Mouse (Mus musculus) mature B cell (primary cell): ENCODE data around the gene Orc1.

ENCODE experiments used
- in situ Hi-C: fragments of 300-500 bp; cut with MboI; formaldehyde crosslinking; loops from 2 replicates; pipeline ENCODE4 v1.14.3; 2019

Orc1 gene

DNA sequence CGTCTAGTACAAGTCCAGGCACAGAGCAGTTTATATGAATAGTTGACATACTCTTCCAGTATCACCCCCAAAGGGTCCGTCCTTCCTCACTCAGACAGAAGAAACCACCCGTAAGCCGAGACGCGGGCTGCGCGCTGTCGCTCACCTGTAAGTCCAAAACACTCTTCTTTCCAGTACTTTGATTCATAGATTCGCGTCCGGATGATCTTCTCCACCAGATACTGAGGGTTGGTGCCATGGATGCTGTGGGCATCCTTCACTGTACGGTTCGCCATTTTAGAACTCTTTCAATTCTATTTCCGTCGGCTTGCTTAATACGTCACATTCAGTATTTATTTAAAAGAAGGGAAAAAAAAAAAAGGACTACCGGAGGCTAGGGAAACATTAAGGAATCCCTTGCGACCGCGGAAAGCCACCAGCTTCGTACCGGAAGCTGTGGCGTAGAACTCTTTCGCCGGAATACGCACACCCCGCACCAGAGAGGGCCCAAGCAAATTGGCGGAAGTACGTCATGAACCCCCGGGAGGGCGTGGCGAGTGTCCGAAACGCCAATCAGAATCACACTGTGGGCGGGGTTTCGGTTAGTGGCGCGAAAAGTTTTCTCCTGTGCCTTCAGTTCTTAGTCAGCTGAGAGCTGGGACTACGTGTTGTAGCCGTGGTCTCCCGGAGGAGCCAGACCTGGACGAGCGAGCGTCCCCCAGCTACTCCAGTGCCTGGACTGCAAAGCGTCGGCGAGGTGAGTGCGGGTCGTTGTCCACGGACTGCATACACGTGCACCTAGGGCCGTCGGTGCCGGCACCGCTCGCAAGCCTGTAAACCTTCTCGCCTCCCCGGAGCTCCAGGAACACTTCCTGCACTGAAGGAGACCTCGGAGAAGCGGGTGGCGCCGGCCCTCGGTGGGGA, at the start of gene Orc1, which contains the start of gene Prpf38a:
Orc1 (plus strand) TSS at position 584 of the 903 bp plus-strand sequence.
Prpf38a (minus strand) TSS at position 497 of the 903 bp plus-strand sequence.
- in situ Hi-C loops = no loop called here

DNA sequence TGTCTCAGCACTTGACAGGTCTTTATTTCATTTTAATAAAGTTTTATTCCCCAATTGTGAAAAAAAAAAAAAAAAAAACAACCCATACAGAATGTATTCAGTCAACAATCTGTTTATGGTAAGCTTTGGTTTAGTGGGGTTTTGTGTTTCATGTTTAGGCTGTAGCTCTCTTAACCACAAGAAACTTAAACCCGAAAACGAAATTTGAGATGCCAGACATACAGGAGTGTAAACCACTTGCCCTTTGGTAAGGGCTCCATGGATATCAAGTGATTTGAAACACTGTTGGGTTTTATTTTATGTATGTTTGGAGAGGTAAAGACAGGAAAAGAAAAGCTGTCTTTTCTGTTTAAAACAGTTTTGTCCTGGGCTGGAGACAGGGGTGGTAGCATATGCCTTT, 39.5 kb upstream of the Orc1 start:
- in situ Hi-C loops = no loop called here

DNA sequence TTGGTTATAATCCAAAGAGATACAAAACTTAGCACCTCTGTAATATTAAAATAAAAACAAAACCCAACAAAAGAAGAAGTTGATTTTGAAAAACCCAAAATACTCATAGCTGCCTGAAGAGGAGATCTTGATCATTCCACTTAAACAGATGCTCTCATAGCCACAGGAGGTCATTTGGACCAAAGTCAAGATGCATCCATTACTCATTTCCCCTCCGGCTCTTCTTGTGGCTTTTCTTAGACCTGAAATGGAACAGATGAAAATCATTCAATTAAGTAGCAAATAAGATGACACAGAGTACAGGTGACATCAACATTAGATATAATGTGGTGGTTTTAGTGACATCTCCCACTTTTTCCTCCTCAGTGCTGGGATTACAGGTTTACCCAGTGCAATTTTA, 14.2 kb upstream of the Orc1 start:
- in situ Hi-C loops = no loop called here

DNA sequence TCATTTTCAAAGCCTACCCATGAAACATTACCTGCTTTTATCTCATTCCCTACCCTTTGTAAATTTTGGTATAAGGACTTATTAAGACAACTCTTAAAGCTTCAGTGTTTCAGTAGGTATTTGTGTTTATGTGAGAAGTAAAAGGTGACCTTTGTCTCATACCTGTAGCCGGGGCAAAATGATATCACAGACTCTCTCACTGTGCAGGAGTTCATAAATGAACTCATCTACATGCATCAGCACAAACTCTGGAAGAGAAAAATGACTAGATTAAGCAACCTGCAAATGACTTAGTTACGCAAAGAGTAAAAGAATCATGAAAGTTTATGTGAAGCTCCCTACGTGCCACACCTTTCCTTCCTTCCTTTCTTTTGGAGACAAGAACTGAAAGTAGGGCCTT, 6.6 kb upstream of the Orc1 start:
- in situ Hi-C loops = no loop called here

DNA sequence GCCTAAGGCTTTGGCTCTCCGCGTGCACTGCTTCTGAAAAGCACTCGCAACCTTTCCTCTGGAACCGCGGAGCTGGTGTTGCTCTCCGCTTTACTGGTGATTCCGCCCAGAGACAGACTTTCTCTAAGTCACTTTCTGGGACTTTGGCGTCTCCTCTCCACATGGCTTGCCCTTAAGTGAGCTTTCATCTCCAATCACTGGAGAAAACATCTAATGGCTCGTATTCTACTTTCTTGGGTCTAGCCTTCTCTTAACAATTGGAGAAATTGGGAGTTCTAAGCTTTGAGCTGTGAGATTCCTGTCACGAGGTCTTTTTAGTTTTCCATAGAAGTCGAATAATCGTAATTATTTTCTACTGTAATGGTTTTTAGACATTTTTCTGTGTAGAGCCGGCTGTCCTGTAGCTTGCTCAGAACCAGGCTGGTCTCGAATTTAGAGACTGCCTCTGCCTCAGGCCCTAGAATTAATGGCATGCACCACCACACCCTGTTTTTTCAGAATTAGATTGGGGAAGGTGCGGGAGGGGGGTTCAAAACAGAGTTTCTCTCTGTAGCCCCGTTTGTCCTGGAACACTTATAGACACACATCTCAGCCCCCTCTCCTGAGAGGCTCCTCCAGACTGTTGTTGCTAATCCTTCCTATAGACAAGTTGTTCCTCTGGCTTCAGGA, 654 bp downstream of the Orc1 start:
- in situ Hi-C loops = no loop called here

DNA sequence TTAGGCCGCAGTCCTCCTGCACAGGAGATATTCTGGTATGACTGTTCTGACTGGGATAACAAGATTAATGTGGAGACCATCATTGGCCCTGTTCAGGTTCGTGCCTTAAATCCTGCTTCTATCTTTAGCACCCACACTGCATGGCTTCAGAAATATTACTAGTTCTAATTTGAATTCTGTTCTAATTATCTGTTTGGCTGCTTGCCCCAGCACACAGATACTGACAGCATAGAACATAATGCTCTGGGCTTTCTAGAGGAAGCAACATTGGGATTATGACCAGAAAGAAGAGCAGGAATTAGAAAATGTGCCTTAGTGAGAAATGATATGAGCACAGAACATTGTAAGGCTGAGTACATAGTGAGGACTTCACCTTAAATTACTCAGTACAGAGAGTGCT, 14.2 kb downstream of the Orc1 start:
- in situ Hi-C loops = no loop called here

DNA sequence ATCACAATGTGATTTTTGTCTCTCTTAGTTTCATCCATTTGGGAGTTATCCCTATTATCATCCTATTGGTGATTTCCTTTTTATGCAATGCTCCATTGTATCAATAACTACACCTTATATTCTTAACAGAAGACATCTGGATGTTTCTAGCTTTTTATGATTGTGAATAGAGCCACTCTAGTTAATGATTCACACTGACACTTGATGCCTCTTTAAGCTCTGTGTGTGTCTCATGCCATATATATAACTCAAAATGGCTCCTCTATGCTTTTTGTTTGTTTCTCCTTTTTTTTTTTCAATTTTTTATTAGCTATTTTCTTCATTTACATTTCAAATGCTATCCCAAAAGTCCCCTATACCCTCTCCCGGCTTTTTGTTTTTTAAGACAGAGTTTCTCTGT, 16.6 kb downstream of the Orc1 start:
- in situ Hi-C loops = no loop called here

DNA sequence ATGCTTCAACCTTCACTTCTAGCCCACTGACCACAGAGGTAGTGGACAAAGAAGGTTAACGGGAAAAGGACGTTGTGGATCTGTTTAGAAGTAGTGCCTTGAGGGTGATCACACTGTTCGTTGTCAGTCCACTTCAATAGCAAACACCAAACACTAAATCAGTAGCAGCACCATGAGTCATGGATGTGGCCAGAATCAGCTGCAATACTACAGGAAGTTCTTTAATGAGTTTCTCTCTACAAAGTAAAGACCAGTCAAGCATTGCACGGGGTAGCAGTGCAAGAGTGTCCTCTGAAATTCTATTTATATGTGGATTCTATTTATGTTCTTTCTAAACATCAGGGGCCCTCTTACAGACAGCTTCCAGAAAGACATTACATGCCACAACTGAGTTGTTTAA, 19.1 kb downstream of the Orc1 start:
- in situ Hi-C loops = no loop called here

DNA sequence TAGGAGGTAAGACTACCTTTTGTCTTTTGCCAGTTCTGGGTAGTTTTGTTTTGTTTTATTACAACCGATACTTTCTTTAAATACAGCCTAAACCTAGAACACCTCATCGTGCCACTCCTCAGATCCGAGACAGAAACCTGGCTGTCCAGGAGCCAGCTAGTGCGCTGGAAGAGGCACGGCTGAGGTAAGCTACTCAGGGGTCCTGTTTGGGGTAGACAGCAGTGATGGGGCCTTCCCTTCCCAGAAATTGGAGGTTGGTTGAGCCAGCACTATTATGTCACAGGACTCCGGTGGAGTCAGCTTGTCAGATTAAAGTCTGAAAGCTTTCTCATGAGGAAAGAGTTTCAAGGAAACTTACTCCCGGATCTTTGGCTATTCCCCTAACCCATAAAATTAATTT, 22.6 kb downstream of the Orc1 start:
- in situ Hi-C loops = no loop called here

DNA sequence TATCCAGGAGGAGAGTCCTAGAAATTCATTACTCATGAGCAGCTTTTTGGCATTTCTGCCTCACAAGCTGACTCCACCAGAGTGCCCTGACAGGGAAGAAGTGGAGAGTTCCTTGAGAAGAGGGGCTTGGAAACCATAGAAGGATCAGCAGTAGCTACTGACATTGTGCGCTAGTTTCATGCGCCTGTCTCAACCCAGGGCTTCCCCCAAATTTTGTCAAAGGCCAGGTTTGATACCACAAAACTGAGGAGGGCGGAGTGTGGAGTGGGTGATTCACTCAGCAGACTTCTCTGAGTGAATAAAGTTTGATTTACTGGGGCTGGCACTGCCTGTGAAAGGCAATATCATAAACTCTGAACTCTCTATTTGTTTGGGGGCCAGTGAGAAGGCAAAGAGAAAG, 29.4 kb downstream of the Orc1 start:
- in situ Hi-C loops = no loop called here

DNA sequence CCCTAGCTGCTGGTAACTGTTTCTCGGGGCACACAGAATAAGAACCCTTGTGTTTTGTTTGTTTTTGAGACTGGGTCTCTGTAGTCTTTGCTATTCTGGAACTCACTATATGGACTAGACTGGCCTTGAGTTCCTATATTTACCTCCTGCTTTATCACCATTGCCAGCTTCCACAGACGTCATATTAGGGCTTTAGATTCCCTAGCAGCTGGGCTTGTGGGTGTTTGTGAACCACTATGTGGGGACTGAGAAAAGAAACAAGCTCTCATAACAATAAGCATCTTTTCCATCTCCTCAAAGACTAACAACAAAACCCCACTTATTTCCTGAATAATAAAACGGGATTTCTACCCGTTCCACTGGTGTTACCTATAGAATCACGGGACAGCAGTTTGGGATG, 31.7 kb downstream of the Orc1 start:
- in situ Hi-C loops = no loop called here

DNA sequence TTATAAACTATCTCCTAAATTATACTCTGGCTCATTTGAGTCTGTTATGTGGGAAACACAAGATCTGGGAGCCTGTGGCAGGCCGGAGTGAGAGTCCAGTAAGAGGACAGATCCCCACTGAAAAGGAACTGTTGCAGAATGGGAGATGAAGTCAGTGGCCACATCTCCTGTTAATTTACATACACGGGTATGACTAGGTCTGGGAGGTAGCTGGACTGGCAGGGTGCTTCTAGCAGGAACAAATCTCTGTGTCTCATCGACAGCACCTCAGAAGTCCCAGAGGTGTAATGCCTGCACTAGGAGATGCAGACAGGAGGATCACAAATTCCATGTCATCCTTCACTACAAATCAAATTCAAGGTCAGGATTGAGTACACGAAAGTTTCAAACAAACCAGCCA, 39.4 kb downstream of the Orc1 start:
- in situ Hi-C loops = no loop called here

DNA sequence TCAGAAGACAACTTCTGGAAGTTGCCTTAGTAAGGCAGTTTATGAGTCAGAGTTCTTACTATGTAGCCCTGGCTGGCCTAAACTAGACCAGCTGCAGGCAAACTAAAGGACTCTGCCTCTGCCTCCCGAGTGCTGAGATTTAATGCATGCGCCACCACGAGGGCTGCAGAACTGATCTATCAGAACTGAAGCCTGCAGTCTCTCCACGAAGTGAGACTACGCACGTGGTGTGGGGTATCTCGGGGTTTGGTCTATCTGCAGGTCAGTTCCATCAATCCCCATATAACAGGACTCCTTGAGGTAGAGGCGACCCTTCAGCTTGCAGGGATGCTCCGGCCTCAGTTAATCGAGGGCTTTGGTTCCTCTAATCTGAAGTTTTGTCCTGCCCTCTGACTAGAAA, 39.9 kb downstream of the Orc1 start:
- in situ Hi-C loops = no loop called here

DNA sequence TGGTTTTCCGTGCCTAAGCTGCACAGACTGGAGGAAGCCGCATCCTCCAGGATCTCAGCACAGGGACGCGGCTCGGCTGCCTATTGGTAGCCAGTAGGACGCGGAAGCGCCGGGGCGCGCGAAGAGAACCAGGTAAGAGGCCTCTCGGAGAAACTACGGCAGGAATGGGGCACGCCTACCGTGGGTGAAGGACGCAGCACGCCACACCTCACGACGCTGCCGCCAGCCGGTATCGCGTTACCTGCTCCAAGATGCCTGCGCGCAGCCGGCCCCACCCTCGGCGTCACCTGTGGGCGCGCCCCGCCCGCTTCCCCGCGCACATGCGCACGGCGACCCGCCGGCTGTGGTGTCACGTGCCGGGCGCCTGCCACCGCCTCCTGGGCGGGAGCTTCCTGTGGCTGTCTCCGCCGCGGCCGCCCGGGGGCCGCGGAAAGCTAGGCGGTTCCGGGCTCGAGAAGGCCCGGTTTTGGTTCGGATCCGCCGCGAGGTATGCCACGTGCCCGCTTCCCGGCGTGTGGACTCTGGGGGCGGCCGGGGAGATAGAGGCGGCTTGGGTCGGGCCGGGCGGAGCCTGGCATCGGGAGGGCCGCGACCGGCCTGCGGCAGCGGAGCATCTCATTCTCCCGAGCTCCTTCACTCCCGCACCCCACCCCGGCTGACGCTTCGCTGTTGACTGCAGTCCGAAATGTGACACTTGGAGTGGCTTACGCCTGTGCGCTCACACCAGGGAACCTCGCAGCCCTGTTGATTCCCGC, 40.5 kb downstream of the Orc1 start, which contains the start of gene Cc2d1b:
Cc2d1b (plus strand) TSS at position 354 of the 755 bp plus-strand sequence.
- in situ Hi-C loops = no loop called here

DNA sequence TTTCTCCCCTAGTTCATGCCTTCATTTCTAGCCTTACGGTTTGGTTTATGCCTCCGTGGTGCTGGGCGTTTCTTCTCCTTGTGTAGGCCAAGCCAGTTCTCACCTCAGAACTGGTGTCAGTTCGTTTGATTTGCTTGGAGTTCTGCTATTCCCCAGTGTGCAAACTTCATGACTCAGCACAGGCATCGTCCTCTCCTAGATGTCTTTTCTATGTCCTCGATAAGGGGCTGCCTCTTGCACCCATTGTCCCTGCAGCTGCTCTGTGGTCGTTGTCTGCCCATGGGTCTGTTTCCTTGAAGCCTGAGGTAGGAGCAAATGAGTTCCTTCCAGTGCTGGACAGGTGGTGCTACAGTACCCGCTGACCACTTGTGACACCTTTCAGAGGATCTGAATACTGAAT, 41.3 kb downstream of the Orc1 start:
- in situ Hi-C loops = no loop called here

DNA sequence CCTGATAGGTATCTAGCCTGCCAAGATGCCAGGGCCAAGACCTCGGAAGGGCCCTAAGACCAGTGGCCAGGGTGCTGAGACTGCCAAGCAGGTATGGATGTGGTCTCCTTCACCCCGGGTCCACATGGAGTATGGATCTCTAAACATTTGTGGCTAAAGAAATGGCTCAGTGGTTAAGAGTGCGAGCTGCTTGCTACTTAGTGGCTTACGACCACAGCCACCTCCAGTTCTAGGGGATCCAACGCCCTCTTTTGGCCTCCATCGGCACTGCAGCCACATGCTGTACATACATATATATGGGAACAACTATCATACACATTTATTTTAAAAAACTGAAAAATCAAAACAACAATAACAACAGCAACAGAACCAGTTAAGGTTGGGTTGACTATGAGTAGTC, 42.3 kb downstream of the Orc1 start:
- in situ Hi-C loops = no loop called here

DNA sequence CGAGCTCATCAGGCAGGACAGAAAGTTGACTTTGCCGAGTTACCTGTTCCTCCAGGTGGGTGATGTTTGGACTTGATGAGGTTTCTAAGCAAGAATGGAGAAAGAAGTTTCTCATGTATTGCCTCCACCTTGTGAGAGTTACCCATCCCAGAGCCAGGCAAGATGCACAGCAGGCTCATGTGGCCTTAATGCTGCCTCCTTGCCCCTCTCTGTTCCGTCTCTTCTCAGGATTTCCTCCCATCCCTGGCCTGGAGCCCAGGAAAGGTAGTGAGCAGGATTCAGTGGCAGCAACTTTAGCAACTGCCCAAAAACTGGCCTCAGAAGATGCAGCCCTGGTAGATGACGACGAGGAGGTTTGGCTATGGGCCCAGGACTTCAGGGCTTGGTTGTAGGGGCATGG, 47.8 kb downstream of the Orc1 start:
- in situ Hi-C loops = no loop called here

DNA sequence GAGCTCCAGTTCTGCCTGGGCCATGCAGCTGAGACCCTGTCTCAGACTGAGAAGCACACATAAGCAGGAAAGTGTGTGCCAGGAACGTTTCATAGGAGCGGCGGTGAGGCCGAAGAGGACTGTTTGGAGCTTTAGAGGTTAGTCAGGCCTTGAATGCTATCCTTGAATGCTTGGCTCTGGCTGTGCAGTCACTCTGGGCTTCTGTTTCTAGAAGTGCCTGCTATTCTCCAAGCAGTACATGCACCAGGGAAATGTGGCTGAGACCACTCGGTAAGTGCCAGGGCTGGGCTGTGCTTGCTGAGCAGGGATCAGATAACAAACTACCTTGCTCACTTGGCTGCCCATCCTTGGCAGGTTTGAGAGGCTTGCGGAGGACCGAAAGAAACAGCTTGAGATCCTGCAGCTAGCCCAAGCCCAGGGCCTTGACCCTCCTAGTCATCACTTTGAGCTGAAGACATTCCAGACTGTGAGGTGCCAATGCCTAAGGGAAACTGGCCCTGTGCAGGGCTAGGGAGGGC, 50.2 kb downstream of the Orc1 start:
- in situ Hi-C loops = no loop called here

DNA sequence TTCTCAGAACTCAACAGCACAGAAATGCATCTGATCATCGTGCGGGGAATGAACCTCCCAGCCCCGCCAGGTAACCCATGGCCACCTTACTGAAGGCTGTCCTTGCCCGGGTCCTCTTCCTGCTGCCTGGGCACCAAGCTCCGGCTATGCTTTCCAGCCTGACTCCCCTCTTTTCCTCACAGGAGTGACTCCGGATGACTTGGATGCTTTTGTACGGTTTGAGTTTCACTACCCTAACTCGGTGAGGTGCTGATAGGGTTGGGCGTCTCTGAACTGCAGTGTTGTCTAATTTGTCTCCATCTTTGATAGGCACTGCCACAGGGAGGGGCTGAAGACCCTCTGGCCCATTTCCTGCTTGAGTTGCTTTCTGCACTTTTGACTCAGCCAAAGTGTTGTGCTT, 50.9 kb downstream of the Orc1 start:
- in situ Hi-C loops = no loop called here

DNA sequence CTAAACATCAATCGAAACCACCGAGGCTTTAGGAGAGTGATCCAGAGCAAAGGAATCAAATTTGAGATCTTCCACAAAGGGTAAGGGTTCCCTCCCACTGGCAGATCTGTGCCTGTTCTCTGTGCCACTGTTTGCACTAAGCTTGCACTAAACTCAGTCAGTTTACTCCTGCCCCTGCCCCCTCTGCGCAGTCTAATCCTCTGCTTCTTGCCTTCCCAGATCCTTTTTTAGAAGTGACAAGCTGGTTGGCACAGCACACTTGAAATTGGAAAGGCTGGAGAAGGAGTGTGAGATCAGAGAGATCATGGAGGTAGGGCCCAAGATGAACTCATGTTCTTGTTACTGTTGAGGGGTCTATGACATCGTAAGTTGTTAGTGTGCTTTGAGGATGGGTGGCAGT, 52.4 kb downstream of the Orc1 start:
- in situ Hi-C loops = no loop called here

DNA sequence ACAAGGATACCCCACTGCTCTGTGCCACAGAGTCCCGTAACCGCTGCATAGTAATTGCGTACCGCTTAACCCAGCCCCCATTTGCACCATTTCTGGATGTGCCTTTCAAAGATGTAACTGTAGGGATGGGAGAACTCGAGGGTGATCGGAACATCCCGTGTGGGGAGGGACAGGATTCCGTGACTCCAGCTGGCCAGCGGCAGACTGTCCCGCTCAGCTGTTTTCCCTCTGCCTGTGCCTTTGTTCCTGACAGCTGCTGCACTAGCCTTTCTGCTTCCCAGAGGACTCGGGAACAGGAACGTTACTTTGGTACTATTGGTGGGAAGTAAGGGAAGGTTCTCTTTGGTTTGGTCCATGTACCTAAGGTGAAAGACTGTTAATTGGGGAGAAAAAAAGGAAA, 54.5 kb downstream of the Orc1 start:
- in situ Hi-C loops = no loop called here

DNA sequence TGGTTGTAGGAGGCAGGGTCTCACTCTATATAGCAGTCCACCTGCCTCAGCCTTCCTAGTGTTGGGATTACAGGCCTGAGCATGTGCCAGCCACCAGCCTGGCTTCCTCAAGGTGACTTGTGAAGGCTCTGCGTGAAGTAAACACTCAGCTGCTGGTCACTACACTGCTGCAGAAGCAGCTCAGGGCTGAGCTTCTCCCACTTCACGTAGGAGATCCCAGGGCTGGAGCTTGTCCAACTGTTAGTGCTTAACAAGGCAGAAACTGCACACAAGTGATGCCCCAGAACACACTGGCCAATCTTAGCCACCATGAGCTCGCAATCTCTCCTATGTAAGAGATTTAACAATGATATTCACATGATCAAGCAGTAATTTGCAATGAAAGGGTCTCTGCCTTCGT, 55.5 kb downstream of the Orc1 start:
- in situ Hi-C loops = no loop called here
